Mouse (Mus musculus) E14TG2a.4 (cell line): ENCODE results near the gene Tmem182.

Experiments used
- H3K27me3 ChIP-seq: 2 replicates; pipeline ENCODE4 v1.6.1; 2014; ENCODE audit warnings: low read length, control low read depth; ENCODE audit not compliant: insufficient read depth
- H3K36me3 ChIP-seq: 2 replicates; pipeline ENCODE4 v1.6.1; 2014; ENCODE audit warnings: low read length, control low read depth; ENCODE audit not compliant: insufficient read depth
- H3K4me1 ChIP-seq: replicated peaks from 2 replicates; pipeline ENCODE4 v1.6.1; 2014; ENCODE audit warnings: low read depth, low read length, control low read depth
- H3K4me3 ChIP-seq: replicated peaks from 2 replicates; pipeline ENCODE4 v1.5.1; 2014; ENCODE audit warnings: mild to moderate bottlenecking, low read length
- H3K9me3 ChIP-seq: 2 replicates; pipeline ENCODE4 v1.6.1; 2014; ENCODE audit warnings: low read length, control low read depth
- CTCF ChIP-seq: conservative IDR thresholded peaks from 2 replicates; pipeline ENCODE4 v1.5.1; 2014; ENCODE audit warnings: low read length
- NANOG ChIP-seq: IDR thresholded peaks from 2 replicates; pipeline ENCODE4 v1.6.1; 2014; ENCODE audit warnings: borderline replicate concordance, low read length, mixed read lengths
- POU5F1 ChIP-seq: IDR thresholded peaks from 2 replicates; pipeline ENCODE4 v1.6.1; 2014; ENCODE audit warnings: low read length, borderline replicate concordance

Tmem182 gene

GRCm38 (mm10) chr1:40805351-40805750, at the start of gene Tmem182:
Gene Tmem182 (plus strand): TSS chr1:40805601.
- TF ChIP-seq POU5F1, result no peak
- TF ChIP-seq NANOG, result no peak
- no peak for TF ChIP-seq CTCF
- H3K36me3 ChIP-seq, result no peaks in the 10 kb centered on the region
- no peaks in the 10 kb centered on the region for H3K9me3 ChIP-seq
- H3K4me3 ChIP-seq, result no peak within 1 kb of the TSS
- no peaks in the 10 kb centered on the region for H3K4me1 ChIP-seq
- no peaks in the 10 kb centered on the region; the same call in 1 of the 2 replicates for H3K27me3 ChIP-seq

GRCm38 (mm10) chr1:40759751-40760445, 45.5 kb upstream of the Tmem182 start:
- H3K27me3 ChIP-seq, result no peaks in the 10 kb centered on the region; the same call in 1 of the 2 replicates
- H3K9me3 ChIP-seq, result no peaks in the 10 kb centered on the region
- H3K4me1 ChIP-seq, result no peaks in the 10 kb centered on the region
- no peak overlapping the region for H3K4me3 ChIP-seq
- no peaks in the 10 kb centered on the region for H3K36me3 ChIP-seq
- TF ChIP-seq CTCF, result no peak
- TF ChIP-seq POU5F1, result no peak
- TF ChIP-seq NANOG, result no peak

DNA sequence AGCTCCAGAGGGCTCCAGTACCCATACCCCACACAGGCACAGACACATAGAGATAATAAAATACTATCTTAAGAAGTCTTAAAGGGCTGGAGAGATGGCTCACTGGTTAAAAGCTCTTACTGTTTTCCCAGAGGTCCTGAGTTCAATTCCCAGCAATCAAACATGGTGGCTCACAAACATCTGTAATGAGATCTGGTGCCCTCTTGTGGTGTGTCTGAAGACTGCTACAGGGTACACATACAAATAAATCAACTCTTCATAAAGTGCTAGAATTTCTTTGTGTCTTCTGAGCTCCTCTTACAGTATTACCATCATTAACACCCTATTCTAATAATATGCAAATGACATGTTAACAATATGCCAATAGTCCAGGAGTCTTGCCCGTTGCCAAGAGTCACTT, 41.4 kb upstream of the Tmem182 start:
- H3K9me3 ChIP-seq, result no peaks in the 10 kb centered on the region
- no peak for TF ChIP-seq NANOG
- peak; percentile 31 for TF ChIP-seq CTCF
- H3K4me3 ChIP-seq, result no peak overlapping the region
- H3K27me3 ChIP-seq, result no peaks in the 10 kb centered on the region
- H3K36me3 ChIP-seq, result no peaks in the 10 kb centered on the region
- no peaks in the 10 kb centered on the region; the same call in 1 of the 2 replicates for H3K4me1 ChIP-seq

DNA sequence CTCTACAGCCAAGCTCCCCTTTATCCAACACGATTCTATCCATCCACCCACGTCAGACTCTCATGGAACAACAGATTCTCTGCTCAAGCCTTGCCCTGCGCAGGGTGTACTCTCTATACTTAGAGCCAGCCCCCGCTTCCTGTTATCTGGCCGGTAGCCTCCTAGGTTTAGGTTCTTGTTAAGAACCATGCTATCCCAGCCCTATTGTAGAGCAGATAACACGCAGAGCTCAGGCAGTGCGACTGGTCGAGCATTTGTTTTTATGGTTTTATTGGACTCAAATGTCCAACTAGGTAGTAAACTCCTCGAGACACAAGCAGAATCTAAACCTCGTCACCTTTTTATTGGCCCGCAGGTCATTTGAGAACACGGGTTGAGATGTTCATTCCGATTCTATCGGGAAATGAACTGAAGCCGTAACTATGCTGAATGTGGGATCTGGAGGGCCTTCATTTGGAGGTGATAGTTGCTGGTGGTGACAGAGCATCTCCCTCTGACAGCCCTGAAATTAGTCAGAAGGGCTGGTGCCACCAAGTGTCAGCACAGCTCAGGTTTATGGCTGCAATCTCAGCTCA, 40.6 kb upstream of the Tmem182 start:
- TF ChIP-seq NANOG (no peak), POU5F1 (no peak), CTCF (no peak)
- H3K4me3 ChIP-seq, result no peak overlapping the region
- H3K4me1 ChIP-seq, result no peaks in the 10 kb centered on the region; the same call in 1 of the 2 replicates
- H3K36me3 ChIP-seq, result no peaks in the 10 kb centered on the region
- no peaks in the 10 kb centered on the region for H3K9me3 ChIP-seq
- no peaks in the 10 kb centered on the region for H3K27me3 ChIP-seq

- no peak for TF ChIP-seq POU5F1
- TF ChIP-seq CTCF, result no peak
- no peak for TF ChIP-seq NANOG
- Histone ChIP-seq H3K36me3 (no peaks in the 10 kb centered on the region), H3K9me3 (no peaks in the 10 kb centered on the region), H3K4me3 (no peak overlapping the region), H3K27me3 (no peaks in the 10 kb centered on the region), H3K4me1 (no peaks in the 10 kb centered on the region; the same call in 1 of the 2 replicates)
Measured at GRCm38 (mm10) chr1:40765521-40765920, 39.9 kb upstream of the Tmem182 start.

DNA sequence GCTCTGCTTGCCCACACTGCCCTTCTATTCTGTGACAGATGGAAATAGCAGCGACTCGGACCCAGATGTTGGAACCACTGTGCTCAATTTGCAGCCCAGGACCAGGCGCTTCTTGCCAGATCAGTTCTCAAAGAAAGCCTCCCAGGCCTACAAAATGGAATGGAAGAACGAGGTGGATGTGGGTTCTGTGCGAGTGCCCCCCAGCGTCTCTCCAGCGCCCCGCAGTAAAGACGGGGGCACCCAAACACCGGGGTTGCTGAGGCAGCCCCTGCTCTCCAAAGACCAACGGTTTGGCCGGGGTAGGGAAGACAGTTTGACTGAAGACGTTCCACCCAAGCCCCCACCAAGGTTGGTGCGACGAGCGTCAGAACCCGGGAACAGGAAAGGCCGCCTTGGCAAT, 37.8 kb upstream of the Tmem182 start:
- Histone ChIP-seq H3K4me3 (no peak overlapping the region), H3K4me1 (no peaks in the 10 kb centered on the region; the same call in 1 of the 2 replicates), H3K36me3 (no peaks in the 10 kb centered on the region), H3K27me3 (no peaks in the 10 kb centered on the region), H3K9me3 (no peaks in the 10 kb centered on the region)
- TF ChIP-seq CTCF (no peak), NANOG (no peak), POU5F1 (no peak)

DNA sequence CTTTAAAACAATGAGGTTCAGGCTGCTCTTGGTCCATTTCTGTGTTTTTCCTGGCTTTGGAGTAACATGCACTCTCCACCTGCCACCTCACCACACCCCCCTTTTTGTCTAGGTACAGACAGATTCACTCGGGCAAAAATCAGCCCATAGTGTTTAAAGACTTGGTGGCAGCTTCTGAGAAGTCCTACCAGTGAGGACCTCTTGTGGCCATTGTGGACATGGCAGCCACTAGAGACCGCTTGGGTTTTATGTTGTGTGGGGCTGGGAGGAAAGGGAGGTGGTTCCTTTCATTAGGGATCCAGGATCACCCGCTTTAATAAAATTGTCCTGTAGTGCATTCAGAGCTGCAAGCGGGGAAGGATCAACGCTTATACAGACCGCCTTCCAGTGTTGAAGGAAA, 36.8 kb upstream of the Tmem182 start:
- no peaks in the 10 kb centered on the region; the same call in 1 of the 2 replicates for H3K4me1 ChIP-seq
- no peaks in the 10 kb centered on the region for H3K36me3 ChIP-seq
- no peaks in the 10 kb centered on the region for H3K27me3 ChIP-seq
- no peaks in the 10 kb centered on the region for H3K9me3 ChIP-seq
- TF ChIP-seq CTCF (peak; percentile 82), NANOG (no peak)
- no peak overlapping the region for H3K4me3 ChIP-seq

GRCm38 (mm10) chr1:40769331-40769894, 36.0 kb upstream of the Tmem182 start:
- no peaks in the 10 kb centered on the region for H3K9me3 ChIP-seq
- no peak overlapping the region for H3K4me3 ChIP-seq
- no peaks in the 10 kb centered on the region for H3K27me3 ChIP-seq
- no peaks in the 10 kb centered on the region; the same call in 1 of the 2 replicates for H3K4me1 ChIP-seq
- no peak for TF ChIP-seq NANOG
- no peaks in the 10 kb centered on the region; the same call in 1 of the 2 replicates for H3K36me3 ChIP-seq
